Mouse (Mus musculus) c-Kit-negative CD71-positive TER-119-positive erythroid progenitor cells, embryonic 14.5 days (primary cell): ENCODE results near the gene Erc1.
"Not testable (repeated sequence)": the region's sequence is repeated elsewhere in the genome, so short reads cannot be mapped to it uniquely, and the experiment has no call there.

ENCODE experiments used
- DNase-seq: peaks from one replicate; pipeline ENCODE4 v3.0.0-alpha.2; 2013; ENCODE audit warnings: low read depth, low spot score

Erc1 gene

DNA sequence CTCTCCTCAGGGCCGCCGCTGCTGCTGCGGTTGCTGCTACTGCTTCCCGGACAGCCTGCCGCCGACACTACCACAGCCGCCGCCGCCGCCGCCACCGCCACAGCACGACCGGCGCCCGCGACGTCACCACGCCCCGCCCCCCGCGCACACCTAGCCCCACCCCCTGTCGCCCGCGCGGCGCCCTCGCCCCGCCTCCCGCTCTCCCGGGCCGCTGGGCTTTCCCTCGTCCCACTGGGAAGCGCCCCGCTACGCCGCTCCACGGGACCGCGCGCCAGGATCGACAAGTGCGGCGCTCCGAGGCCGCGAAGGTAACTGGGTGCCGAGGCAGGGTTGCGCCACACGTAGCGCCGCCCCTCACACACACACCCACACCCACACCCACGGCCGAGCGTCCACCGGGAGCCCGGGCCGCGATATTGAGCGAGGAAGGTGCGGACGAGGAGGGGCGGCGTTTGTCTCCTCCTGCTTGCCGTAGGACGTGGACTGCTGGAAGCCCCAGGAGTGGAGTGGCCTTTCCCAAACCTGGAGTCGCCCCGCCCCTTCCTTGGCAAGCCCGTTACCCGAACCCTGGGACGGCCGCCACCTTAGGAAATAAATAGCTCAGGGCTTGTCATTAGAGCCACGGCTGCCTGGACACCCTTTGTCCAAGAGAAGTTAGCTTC lies at the start of gene Erc1:
Gene Erc1, minus strand, starts transcription at position 134 of the 662 bp plus-strand sequence.
- DNase-seq, result peak; percentile 81

DNA sequence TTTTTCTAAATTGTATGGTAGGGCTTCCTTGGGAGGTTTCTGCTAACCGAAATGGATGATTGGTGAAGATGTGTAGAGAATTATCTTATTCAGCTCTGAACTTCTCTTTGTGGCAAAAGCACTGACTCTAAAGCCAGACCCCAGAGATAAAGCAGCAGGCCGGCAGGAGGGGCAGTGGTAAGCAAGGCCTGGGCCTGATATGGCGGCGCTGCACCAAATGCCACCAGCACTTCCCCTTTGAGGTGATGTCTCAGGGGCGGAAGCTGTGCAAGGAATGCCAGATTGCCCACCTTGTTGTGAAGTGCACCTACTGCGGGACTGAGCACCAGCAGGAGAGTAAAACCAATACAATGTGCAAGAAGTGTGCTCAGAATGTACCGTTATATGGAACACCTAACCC lies 44.7 kb upstream of the Erc1 start:
- DNase-seq, result no peak

DNA sequence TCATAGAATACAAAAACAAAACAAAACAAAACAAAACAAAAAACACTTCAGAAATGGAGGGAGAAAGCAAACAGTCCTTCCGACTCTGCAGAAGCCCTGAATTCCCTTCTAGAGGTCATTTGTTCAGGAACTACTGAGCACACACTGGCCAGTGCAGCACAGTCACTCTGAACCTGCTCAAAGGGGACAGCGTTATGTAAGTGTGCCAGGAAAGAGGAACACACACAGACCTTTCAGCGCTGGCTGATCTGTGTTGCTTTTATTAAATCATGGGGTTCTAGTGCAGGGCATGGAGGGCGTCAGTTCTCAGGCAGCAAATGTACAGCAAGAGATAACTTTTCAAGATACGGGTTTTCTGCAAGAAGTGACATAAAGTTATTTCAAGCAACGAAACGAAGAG lies 35.2 kb upstream of the Erc1 start:
- DNase-seq, result no peak

DNA sequence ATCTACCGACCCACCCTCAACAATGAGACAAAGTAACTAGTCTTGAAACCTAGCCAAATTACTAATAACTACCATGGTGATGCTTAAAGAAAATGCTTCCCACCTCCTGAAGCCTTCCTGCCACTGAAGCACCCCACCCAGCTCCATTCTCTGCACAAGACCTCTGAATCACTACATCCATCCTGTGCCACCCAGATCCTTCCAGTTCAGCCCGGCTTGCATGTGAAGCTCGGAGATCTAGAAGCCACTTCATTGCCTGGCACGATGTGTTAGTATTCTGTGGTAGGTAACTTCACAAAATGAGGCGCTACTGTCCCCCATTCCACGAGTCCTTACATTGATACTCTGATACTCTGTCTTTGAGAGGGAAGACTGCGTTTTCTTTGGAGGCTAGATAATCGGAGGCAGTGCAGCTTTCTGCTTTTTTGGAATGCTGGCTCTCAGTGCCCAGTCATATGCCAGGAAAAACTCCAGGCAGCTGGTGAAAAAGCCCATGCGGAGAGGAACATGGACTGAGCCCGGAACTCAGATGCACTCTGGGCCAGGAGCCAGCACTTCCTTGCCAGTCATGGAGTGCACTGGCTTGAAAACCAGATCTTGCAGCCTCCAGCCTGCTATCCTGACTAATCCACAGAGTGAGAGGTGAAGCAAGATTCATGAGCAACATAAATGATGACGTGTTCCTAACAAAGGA lies 16.5 kb upstream of the Erc1 start:
- no peak for DNase-seq

DNA sequence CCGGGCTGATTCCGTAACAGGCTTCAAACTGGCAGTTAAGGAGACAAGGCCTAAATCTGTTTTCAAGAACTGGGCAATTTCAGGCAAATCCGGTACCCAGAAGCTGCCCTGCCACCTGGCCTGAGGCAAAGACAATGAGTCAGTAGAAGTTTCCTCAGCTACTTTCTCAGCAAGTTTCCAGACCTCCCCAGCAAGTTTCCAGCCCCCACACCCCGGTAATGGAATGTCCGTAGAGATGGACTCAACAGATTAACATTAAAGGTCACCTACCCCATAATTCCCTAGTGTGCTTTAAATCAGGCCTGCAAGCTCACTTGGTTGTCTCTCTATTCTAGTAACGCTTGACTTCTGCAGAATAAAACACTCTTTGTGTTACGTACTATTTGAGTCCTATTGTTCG lies 13.6 kb upstream of the Erc1 start:
- DNase-seq, result no peak

DNA sequence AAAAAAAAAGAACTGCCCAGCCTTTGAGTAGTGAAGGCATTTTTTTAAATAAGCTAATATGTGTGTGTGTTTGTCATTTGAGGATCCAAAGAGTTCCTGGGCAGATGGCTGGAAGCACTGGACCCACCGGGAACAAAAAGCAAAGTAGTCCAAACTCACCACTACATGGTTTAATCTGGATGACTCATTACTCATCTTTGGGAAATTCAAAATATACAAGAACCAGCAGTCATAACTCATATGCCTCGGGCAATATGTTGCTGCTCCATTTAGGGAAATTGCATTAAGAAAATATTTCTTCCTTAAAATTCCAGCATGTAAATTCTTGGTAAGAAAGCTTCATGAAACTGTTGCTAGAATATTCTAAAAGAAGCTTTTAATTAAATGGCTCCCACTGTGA lies 12.3 kb upstream of the Erc1 start:
- no peak for DNase-seq

DNA sequence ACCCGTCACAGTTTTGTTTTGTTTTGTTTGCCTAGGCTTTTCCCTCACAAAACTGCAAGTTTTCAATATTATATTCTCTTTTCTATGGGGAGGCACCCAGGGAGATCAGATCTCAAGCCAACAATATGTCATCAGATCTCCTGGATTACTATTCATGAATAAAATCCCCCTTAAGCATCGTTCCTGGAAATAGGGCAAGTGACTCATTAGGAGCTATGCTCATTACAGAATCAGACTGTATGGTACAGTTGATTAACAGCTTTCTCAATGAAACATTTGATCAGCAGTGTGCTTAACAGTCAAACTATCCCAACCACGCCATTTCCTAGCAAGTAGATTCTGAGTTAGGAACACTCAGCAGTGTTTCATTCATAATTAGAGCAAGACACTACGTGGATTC lies 7.5 kb upstream of the Erc1 start:
- no peak for DNase-seq

DNA sequence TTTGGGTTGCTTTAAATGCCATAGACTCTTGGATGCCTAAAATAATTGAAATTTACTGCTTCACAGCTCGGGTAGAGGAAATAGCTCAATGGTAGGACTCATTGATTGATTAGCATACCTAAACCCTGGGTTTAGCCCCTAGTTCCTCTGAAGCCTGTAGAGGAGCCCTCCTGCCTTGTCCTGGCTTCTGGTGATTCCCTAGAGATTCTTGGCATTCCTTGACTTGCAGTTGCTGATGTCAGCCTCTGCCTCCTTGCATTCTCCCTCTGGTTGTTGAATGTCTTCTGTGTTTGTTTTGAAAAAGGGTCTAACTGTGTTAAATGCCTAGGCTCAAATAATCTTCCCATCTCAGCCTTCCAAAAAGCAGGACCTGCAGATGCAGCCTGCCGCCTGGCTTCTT lies 6.2 kb upstream of the Erc1 start:
- DNase-seq, result no peak

DNA sequence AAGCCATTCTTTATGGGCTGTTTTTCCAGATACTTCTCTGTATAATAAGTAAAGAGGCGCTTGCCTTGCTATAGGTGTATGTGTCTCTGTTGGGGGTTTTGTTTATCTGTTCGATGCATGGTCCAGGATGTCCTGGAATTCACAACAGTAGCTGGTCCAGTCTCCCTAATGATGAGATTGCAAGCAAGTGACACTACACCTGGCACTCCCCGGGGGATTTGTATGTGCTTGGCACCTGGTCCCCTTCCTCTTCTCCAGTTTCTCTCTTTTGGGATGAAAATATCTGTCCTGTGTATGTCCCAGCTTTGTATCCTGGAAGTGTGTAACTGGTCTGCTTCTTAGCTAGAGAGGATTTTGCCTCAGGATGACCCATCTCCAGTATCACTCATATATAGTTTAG lies 1.9 kb upstream of the Erc1 start:
- no peak for DNase-seq

DNA sequence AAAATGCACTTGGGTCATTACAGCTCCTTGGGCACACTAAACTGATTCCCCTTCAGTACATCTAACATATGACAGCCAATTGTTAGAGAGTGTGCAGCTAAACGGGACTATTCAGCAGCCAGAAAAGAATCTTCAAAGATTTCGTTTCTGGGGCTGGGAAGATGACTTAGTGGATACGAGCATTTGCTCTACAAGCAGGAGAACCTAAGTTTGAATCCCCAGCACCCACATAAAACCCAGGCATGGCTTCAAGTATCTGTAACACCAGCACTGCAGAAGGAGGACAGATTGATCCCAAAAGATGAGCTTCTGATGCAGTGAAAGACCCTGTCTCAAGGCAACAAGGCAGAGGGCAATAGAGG lies 1.4 kb upstream of the Erc1 start:
- no peak for DNase-seq

DNA sequence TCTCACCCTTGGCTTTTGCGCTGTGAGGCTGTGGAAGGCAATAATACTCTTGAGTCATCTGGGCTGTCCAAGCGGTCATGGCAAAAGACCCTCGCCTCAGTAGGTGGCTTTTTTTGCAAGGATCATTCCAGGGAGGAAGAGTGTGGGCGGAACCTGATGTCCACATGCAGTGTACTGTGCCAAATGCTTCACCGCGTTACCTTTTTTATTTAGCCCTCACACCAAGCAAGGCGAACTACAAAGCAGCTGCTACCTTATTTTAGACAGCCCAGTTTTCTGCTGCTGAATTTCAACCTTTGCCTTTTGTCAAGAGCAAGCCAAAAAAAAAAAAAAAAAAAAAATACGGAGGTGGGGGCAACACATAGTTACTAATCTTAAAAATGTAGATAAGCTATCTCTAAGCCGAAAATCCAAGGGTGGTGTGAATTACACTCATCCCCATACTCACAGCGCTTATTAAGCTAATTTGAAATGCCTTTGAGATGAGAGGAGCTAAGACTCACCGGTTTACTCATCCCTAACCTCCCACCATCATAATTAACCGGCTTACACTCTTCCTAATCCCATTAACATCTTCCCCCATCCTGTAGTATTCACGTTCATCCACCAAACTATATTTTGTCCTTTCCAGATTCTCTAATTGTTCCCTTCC lies 855 bp upstream of the Erc1 start:
- DNase-seq, result no peak

DNA sequence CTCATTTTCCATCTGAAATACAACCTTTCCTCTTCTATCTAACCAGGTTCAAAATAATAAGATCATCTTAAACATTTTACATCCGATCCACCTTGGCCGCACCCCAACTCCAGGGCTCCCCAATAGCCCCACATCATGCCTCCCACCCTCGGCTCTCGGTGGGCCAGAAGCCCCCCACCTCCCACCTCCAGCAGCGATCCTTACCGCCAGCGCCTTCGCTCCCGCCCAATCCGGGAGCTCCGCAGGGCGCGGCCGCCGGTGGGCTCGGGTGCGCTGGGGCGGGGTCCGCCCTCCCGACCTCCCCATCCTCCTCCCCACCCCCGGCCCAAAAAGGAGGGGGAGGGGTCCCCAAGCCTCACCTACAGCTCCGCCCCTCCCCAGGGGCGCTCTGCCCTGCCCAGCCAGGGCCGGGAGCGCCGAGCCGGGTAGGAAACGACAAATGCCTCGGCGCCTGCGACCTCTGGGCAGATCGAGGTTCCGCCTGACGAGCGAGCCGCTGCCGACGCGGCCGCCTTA lies 391 bp downstream of the Erc1 start:
- peak; percentile 17 for DNase-seq

DNA sequence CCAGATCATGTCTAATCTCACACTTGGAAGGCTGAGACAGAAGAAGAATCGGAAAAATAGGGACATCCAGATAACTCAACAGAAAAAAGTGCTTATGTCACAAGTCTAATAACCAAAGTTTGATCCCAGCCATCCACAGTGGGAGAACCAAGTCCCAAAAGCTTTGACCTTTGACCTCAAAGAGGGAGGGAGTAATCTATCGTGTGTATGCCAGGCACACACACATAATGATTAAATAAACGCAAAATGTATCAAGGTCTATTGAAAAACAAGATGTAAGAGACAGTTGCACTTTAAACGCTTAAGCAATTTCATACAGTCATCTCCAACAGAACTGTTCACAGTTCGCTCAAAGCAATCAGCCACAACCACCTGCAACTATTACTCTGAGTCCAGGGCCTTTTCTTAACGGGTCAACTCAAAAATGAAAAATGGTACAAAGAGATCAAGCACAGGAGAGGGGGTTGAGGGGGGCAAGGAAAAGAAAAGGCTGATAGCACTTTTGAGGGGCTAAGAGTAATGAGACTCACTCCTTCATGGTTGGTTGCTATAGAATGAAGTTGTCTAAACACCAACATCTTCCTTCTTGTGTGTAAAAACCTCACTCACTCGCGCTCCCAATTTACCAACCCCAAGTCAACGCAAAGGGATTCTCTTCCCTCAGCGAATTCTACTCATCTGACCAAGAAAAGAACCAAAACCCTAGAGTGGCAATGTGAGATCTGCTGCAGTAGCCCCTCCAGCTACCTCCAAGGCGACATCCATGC lies 1.0 kb downstream of the Erc1 start:
- DNase-seq, result peak; percentile 6

DNA sequence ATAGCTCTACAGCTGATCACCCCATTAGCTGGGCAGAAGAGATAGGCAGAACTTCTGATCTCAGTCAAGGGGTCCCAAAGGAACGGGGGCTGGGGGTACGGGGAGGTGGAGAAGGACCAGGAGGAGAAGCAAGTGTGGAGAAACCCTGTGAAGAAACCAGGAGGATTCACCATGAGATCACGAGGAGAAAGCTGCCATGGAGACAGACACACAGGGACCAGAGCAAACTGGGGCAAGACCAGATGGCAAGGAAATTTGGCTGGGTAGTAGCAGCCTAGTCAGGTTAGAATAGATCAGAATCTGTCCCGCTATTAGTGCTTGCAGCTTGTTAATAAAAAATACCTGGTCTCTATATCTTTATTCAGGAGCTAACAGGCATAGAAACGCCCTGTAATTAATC lies 18.0 kb downstream of the Erc1 start:
- no peak for DNase-seq

DNA sequence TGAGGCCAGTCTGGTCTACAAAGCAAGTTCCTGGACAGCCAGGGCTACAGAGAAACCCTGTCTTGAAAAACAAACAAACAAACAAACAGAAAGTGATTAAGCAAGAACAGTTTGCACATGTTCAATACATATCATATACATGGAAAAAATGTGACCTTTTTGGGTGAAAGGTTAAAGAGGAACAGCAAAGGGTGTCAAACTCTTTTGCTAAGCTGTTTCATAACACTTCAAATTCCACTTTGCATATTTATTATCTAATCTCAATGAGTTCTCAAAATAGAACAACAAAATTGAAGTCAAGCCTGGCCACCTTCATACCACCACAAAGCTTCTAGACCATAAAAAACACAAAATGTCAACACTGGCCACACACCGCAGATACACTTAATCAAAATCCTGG lies 19.8 kb downstream of the Erc1 start:
- no peak for DNase-seq

DNA sequence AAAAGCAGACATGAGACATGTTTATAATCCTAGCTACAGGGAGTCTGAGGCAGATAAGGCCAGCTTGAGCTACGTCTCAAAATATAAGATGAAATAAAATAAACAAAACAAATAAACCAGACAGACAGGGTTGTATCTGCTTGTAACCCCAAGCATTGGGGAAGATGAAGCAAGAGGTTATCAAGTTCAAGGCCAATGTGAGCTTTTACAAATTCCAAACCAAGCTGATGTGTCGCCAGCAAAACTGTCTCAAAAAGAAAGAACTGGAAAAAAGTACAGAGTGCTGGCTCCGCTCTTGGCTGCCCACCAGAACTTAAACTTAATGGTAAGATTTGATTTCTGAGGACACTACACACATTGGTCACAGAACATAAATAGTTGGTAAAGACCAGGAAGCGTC lies 21.3 kb downstream of the Erc1 start:
- DNase-seq, result no peak

DNA sequence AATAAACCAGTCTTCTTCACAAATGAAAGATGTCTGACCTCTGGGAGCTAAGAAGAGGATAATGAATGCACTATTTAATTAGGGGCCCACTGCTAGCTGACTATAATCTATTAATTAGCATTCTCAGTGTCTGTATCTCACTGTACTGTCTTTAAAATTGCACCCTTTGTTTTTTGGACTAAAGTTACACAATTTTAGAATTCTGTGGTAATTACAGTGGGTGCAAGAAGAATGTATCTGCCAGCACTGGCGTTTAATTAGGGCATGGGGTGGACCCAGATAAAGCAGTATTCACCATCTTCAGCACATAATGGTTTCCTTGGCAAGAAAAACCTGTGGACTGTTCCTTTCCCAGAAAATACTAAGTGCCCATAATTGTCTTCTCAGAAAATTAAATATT lies 25.8 kb downstream of the Erc1 start:
- DNase-seq, result no peak

DNA sequence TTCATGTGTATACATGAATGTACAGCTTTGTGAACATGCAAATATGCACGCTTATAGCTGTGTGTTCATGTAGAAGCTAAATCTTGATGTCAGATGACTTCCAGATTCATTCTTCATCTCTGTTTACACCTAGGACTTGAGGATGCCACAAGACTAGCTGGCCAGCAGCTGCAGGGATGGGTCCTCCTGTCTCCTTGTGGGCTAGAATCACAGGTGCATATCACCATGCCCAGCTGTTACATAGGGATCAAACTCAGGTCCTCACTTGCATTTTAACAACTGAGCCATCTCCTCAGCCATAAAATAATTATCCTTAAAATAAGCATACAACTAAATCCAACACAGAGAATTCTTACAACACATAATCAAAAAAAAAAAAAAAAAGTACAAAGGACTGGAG lies 26.8 kb downstream of the Erc1 start:
- DNase-seq, result no peak

DNA sequence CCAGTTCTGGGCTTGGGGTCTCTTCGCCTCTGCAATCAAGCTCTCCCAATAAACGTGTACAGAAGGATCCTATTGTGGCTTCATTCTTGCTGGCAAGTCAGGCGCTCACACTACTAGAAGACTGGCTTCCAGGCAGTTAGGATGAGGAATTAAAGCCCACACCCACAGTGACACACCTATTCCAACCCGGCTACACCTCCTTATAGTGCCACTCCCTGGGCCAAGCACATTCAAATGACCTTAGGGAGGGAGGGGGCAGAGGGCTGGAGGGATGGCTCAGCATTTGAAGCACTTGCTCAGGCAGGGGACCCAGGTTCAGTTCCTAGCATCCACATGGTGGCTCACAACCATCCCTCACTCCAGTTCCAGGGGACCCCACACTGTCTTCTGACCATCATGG lies 29.4 kb downstream of the Erc1 start:
- DNase-seq, result no peak

DNA sequence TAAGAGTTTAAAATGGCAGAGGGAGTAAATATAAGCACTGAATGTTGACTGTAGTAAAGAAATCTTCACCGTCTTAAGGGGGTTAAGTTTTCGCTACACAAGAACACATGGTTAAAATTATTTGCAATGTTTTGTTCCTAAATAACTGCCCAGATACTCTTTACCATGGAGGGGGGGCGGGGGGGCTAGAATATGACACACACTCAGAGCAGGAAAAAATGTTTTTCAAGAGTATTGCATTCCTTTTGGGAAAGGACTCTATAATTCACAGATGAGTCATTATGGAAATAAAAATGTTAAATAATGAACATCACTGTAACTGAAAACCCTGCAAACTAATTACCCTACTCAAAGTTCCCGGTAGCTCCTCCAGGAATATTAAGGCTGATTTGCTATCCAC lies 32.5 kb downstream of the Erc1 start:
- DNase-seq, result no peak

DNA sequence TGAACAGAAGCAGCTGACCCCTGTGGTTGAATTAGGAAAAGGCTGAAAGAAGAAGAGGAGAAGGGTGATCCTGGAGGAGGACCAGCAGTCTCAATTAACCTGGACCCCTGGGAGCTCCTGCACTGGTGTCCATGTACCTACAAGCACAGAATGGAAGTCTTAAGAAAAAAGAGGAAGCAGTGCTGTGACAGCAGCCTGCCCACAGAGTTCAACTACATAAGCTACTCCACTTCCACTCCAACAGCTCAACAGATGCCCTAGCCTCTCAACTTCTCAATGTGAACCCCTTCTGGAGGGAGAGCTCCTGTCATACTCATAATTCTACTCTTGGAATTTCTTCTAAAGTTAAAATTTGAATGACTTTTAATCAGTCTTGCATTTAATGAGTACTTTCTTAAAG lies 34.9 kb downstream of the Erc1 start:
- DNase-seq, result not testable (repeated sequence)
